Mouse (Mus musculus) neural tube, embryonic 13.5 days (tissue): ENCODE data around the gene Tsks. TPM values are rescaled to one million over a fixed set of nuclear protein-coding genes. Genes with fewer than 3 reads are reported as not detected.

Source experiments
- ATAC-seq: fragments of 200-750 bp; cut with Nextera tagmentation; 2 replicates; pipeline ENCODE4 v1.8.0; 2017; ENCODE audit warnings: low read depth, mild to moderate bottlenecking, moderate TSS enrichment, moderate library complexity
- H3K27ac ChIP-seq: fragments of 300-500 bp; sonication (generic); replicated peaks from 2 replicates; pipeline ENCODE4 v1.5.1; 2015; ENCODE audit warnings: moderate library complexity, mild to moderate bottlenecking, inconsistent platforms
- H3K27me3 ChIP-seq: fragments of 300-500 bp; sonication (generic); 2 replicates; pipeline ENCODE4 v1.6.1; 2015; ENCODE audit warnings: mild to moderate bottlenecking, inconsistent platforms
- H3K36me3 ChIP-seq: fragments of 300-500 bp; sonication (generic); 2 replicates; pipeline ENCODE4 v1.6.1; 2015; ENCODE audit warnings: mild to moderate bottlenecking, inconsistent platforms
- H3K4me1 ChIP-seq: fragments of 300-500 bp; sonication (generic); replicated peaks from 2 replicates; pipeline ENCODE4 v1.6.1; 2015; ENCODE audit warnings: inconsistent platforms
- H3K4me2 ChIP-seq: fragments of 300-500 bp; sonication (generic); 2 replicates; pipeline ENCODE4 v1.6.1; 2015; ENCODE audit warnings: inconsistent platforms, mild to moderate bottlenecking, moderate library complexity
- H3K4me3 ChIP-seq: fragments of 300-500 bp; sonication (generic); 2 replicates; pipeline ENCODE4 v1.5.1; 2015; ENCODE audit warnings: mild to moderate bottlenecking, inconsistent platforms
- H3K9ac ChIP-seq: fragments of 300-500 bp; sonication (generic); 2 replicates; pipeline ENCODE4 v1.6.1; 2015; ENCODE audit warnings: moderate library complexity, mild to moderate bottlenecking, inconsistent platforms
- H3K9me3 ChIP-seq: fragments of 300-500 bp; sonication (generic); 2 replicates; pipeline ENCODE4 v1.6.1; 2016; ENCODE audit warnings: inconsistent platforms
- WGBS: fragments of 180-500 bp; shearing (Covaris S2); methylation state at CpG from one replicate; pipeline ENCODE4 v1.1.7; 2015; 5-methylcytosine and 5-hydroxymethylcytosine counted together
- polyA plus RNA-seq: library from polyadenylated mRNA; unstranded; fragments of >200 nt; fragmentation: Nextera tagmentation; extraction: Ambion mirVana; gene quantifications from 2 replicates; pipeline ENCODE4 v1.2.1, GENCODE M21; 2015

Tsks gene
- polyA plus RNA-seq, 1 experiment from 2014 or later, result 0.22 TPM

DNA sequence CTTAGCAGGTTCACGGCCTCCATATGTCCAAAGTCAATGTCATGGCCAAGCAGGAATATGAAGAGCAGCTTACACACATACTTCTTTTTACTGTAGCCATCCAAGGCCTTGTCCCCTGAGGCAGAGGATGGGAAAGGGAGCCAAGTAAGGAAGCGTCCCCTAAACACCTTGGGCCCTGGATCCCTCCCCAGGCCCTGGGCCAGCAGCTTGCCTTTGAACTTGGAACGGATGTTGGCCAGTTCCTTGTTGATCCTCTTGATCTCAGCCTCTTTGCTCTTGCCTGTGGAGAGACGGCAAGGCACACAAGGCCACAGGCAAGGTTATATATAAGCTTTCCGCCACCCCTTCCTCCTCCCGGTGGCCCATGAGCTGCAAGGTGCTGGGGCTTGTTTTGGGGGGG, 26.8 kb upstream of the Tsks start:
- Histone ChIP-seq H3K4me1 (no peaks in the 10 kb centered on the region), H3K9ac (no peak overlapping the region), H3K36me3 (peaks cover 64% of the 10 kb centered on the region), H3K4me3 (no peak overlapping the region), H3K9me3 (no peaks in the 10 kb centered on the region), H3K27ac (no peak overlapping the region), H3K4me2 (no peak overlapping the region), H3K27me3 (no peaks in the 10 kb centered on the region)
- WGBS, result 90% methylated on average over 6 of the region's 6 CpGs
- no peak for ATAC-seq

GRCm38 (mm10) chr7:44916881-44917280, 26.1 kb upstream of the Tsks start:
- H3K4me1 ChIP-seq, result no peaks in the 10 kb centered on the region
- H3K27me3 ChIP-seq, result no peaks in the 10 kb centered on the region
- no peak overlapping the region for H3K27ac ChIP-seq
- H3K9me3 ChIP-seq, result no peaks in the 10 kb centered on the region
- WGBS, result 92% methylated on average over 4 of the region's 4 CpGs
- H3K4me3 ChIP-seq, result no peak overlapping the region
- no peak overlapping the region for H3K9ac ChIP-seq
- no peak overlapping the region for H3K4me2 ChIP-seq
- H3K36me3 ChIP-seq, result peaks cover 61% of the 10 kb centered on the region
- no peak for ATAC-seq

- ATAC-seq, result no peak
- Histone ChIP-seq H3K9ac (no peak overlapping the region), H3K36me3 (peaks cover 61% of the 10 kb centered on the region), H3K27me3 (no peaks in the 10 kb centered on the region), H3K4me3 (no peak overlapping the region), H3K4me1 (no peaks in the 10 kb centered on the region), H3K27ac (no peak overlapping the region), H3K4me2 (no peak overlapping the region), H3K9me3 (no peaks in the 10 kb centered on the region)
- 89% methylated on average over 3 of the region's 3 CpGs for WGBS
These were observed 24.8 kb upstream of the Tsks start for GRCm38 (mm10) chr7:44918219-44918618.

- Histone ChIP-seq H3K27ac (no peak overlapping the region), H3K4me3 (no peak overlapping the region), H3K36me3 (peaks cover 61% of the 10 kb centered on the region), H3K9me3 (no peaks in the 10 kb centered on the region), H3K27me3 (no peaks in the 10 kb centered on the region), H3K9ac (no peak overlapping the region), H3K4me1 (no peaks in the 10 kb centered on the region), H3K4me2 (no peak overlapping the region)
- ATAC-seq, result no peak
- WGBS, result 85% methylated on average over 5 of the region's 5 CpGs
These were observed 23.9 kb upstream of the Tsks start for GRCm38 (mm10) chr7:44919127-44919526.

- H3K36me3 ChIP-seq, result peaks cover 65% of the 10 kb centered on the region
- no peak for ATAC-seq
- H3K4me3 ChIP-seq, result no peak overlapping the region
- H3K9me3 ChIP-seq, result no peaks in the 10 kb centered on the region
- H3K4me1 ChIP-seq, result peaks cover 7% of the 10 kb centered on the region
- H3K9ac ChIP-seq, result no peak overlapping the region
- H3K27ac ChIP-seq, result no peak overlapping the region
- H3K27me3 ChIP-seq, result no peaks in the 10 kb centered on the region
- no peak overlapping the region for H3K4me2 ChIP-seq
These were observed 20.5 kb upstream of the Tsks start for GRCm38 (mm10) chr7:44922530-44922929.

DNA sequence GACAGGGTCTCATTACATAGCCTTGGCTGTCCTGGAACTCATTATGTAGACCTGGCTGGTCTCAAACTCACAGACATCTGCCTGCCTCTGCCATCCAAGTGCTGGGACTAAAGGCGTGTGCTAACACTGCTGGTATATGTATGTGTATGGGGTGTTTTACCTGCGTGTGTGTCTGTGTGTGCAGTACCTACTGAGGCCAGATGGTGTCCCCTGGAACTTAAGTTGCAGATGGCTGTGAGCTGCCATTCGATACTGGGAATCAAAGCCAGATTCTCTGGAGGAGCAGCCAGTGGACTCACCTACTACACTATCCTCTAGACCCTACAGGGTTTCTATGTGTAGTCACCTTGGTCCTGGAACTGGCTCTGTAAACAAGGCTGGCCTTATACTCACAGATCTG, 17.5 kb upstream of the Tsks start:
- H3K4me1 ChIP-seq, result peaks cover 23% of the 10 kb centered on the region
- peaks cover 56% of the 10 kb centered on the region for H3K36me3 ChIP-seq
- no peak for ATAC-seq
- H3K9ac ChIP-seq, result no peak overlapping the region
- no peak overlapping the region for H3K27ac ChIP-seq
- 80% methylated on average over 3 of the region's 3 CpGs for WGBS
- no peaks in the 10 kb centered on the region for H3K27me3 ChIP-seq
- no peaks in the 10 kb centered on the region for H3K9me3 ChIP-seq
- H3K4me3 ChIP-seq, result no peak overlapping the region
- H3K4me2 ChIP-seq, result no peak overlapping the region

DNA sequence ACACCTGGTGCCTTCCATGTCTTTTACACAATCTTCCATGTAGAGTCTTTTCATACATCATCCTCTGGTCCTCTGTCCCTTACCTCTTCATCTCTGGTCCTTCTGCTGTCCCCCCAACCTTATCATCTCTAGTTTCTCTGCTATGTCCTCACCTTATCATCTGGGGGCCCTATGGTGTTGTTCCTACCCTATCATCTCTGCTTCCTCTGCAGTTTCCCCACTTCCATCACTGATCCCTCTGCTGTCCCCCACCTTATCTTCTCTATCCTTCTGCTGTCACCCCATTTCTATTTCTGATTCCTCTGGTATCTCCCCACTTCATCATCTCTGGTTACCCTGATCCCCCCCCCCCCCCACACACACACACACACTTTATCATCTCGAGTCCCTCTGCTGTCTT, 14.4 kb upstream of the Tsks start:
- WGBS, result 11% methylated on average over 1 of the region's 1 CpGs
- Histone ChIP-seq H3K4me1 (peaks cover 26% of the 10 kb centered on the region), H3K36me3 (peaks cover 33% of the 10 kb centered on the region), H3K27me3 (no peaks in the 10 kb centered on the region), H3K4me3 (peak overlapping the region; percentile 96), H3K4me2 (peak overlapping the region; percentile 83), H3K27ac (peak overlapping the region; percentile 87; the same call in 1 of the 2 replicates), H3K9ac (peak overlapping the region; percentile 98), H3K9me3 (no peaks in the 10 kb centered on the region)
- ATAC-seq, result no peak

DNA sequence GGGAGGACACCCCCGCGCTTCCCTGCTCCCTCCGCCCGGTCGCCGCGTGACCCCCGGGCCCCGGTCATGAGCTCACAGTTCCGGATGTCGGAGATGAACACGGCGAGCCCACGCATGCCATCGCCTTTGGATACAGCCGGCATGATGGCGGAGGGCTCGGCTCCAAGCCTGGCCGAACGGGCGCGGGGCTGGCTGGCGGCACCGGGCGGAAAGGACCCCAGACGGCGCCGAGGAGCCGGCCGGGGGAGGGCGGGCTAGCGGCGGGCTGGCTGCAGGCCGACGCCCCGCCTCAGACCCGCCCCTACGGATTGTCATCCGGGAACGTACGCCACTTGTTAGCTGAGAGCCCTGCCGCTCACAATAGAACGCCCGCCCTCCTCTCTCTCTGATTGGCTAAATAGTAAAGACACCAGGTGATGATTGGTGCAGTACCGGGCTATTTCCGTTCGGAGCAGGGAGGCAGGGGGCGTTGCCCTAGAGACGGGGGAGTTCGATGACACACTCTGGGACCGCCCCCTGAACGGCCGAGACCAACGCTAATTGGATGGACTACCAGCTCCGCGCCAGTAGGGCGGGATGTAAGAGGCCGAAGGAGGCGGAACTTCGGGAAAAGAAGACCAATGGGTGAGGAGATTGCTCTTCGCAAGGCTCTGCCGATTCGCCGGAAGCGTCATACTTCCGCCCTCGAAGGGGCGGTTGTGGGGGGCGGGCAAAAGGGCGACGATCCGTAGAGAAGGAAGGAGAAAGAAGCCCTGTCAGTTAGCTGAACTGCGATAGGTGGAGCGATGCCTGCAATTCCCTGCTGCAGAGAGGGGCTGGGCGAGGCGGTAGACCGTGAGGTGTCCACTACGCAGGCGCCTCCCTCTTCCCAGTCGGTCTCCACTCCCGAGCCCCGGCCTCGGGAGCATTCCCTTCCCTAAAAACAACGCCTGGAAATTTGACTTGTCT, 13.5 kb upstream of the Tsks start, which contains the start of gene Ap2a1:
TSS of gene Ap2a1 (minus strand) at position 293 of the 948 bp plus-strand sequence.
- Histone ChIP-seq H3K9me3 (no peaks in the 10 kb centered on the region), H3K4me3 (peak within 1 kb of the TSS; percentile 96), H3K27ac (peak within 1 kb of the TSS; percentile 93), H3K4me2 (peak within 1 kb of the TSS; percentile 83), H3K4me1 (peaks cover 26% of the 10 kb centered on the region), H3K27me3 (no peaks in the 10 kb centered on the region), H3K9ac (peak within 1 kb of the TSS; percentile 98), H3K36me3 (peaks cover 24% of the 10 kb centered on the region)
- WGBS, result under 1% methylated on average over 84 of the region's 84 CpGs
- peak; percentile 99 for ATAC-seq

DNA sequence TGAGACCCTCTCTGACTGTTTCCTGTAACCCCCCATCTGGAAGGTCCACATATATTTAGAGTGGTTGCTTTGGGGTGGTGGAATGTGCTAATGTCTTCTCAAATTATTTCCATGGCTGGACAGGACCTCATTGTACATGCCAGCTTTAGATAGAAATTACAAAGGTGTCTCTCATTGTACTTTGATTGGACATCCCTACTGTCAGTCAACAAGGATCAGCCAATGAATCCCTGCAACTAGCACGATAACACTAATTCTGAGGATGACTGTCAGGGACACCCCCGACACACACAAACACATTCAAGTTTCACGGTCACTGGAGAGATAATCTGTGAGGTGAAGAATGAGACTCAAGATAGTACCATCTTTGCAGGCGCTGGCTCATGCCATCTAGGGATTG, 4.3 kb upstream of the Tsks start:
- 90% methylated on average over 4 of the region's 4 CpGs for WGBS
- Histone ChIP-seq H3K36me3 (no peaks in the 10 kb centered on the region), H3K9me3 (peaks cover 7% of the 10 kb centered on the region), H3K4me3 (no peak overlapping the region), H3K4me1 (no peaks in the 10 kb centered on the region), H3K4me2 (no peak overlapping the region), H3K27me3 (no peaks in the 10 kb centered on the region), H3K9ac (no peak overlapping the region), H3K27ac (no peak overlapping the region)
- ATAC-seq, result no peak

DNA sequence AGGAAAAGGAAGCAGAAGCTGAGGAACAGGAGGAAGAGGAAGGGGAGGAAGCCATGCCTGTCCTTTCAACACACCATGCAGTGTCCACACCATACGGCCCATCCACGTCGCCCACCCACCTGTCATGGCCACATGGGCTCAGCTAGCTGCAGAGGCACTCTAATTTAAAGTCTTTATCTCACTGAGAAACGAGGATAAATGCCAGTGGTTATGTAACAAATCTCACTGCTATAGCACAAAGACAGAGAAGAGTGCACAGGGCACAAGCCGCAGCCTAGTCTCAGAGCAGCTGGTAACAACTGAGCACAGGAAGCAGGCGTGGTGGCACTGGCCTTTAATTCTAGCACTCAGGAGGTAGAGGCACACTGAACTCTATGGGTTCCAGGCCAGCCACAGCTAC, 6.9 kb downstream of the Tsks start:
- no peak for ATAC-seq
- WGBS, result 80% methylated on average over 6 of the region's 6 CpGs
- peaks cover 46% of the 10 kb centered on the region for H3K27me3 ChIP-seq

GRCm38 (mm10) chr7:44951960-44952359, 9.0 kb downstream of the Tsks start:
- H3K4me3 ChIP-seq, result peak overlapping the region; percentile 45
- WGBS, result 1% methylated on average over 10 of the region's 10 CpGs
- peaks cover 46% of the 10 kb centered on the region for H3K27me3 ChIP-seq
- peak; percentile 52 for ATAC-seq
- H3K27ac ChIP-seq, result peak overlapping the region; percentile 46; the same call in 1 of the 2 replicates
- peaks cover 19% of the 10 kb centered on the region for H3K4me1 ChIP-seq
- no peaks in the 10 kb centered on the region for H3K36me3 ChIP-seq
- H3K9me3 ChIP-seq, result no peaks in the 10 kb centered on the region
- peak overlapping the region; percentile 71; the same call in 1 of the 2 replicates for H3K9ac ChIP-seq
- H3K4me2 ChIP-seq, result peak overlapping the region; percentile 73

More for the DNA sequence above, 6.9 kb downstream of the Tsks start:
- H3K9ac ChIP-seq, result no peak overlapping the region
- no peak overlapping the region for H3K4me3 ChIP-seq
- H3K27ac ChIP-seq, result no peak overlapping the region
- peaks cover 12% of the 10 kb centered on the region for H3K4me1 ChIP-seq
- H3K4me2 ChIP-seq, result no peak overlapping the region
- no peaks in the 10 kb centered on the region for H3K9me3 ChIP-seq
- no peaks in the 10 kb centered on the region for H3K36me3 ChIP-seq

GRCm38 (mm10) chr7:44952611-44953306, 9.8 kb downstream of the Tsks start:
- ATAC-seq, result peak; percentile 82
- no peaks in the 10 kb centered on the region for H3K36me3 ChIP-seq
- peaks cover 46% of the 10 kb centered on the region for H3K27me3 ChIP-seq
- H3K27ac ChIP-seq, result peak overlapping the region; percentile 46; the same call in 1 of the 2 replicates
- peak overlapping the region; percentile 73 for H3K4me2 ChIP-seq
- H3K9ac ChIP-seq, result peak overlapping the region; percentile 71
- peaks cover 27% of the 10 kb centered on the region for H3K4me1 ChIP-seq
- WGBS, result 7% methylated on average over 24 of the region's 24 CpGs
- peak overlapping the region; percentile 45 for H3K4me3 ChIP-seq
- no peaks in the 10 kb centered on the region for H3K9me3 ChIP-seq
